In genomic region chr10:121613570-121613969, GRCm38 (mm10) we compare ENCODE assay signal across 9 mouse cellular contexts. TPM values are rescaled to one million over a fixed set of nuclear protein-coding genes. Genes with fewer than 3 reads are reported as not detected.
DNase-seq lines count a peak whose midpoint lies in the region; ATAC-seq lines count a peak whose summit lies in the region.
"Had no signal": no experiment of that assay in that cellular context is flagged by ENCODE, and none has a peak within 500 bp of the region (broad histone marks: within the 10 kb centered on the region; RNA-seq: fewer than 3 reads in every experiment).

No protein-coding gene starts in this region.

- H3K4me1 ChIP-seq in kidney, embryonic 15.5 days, result no peaks in the 10 kb centered on the region
- H3K4me1 ChIP-seq: embryonic facial prominence, embryonic 15.5 days had no signal

- 0 out of 2 replicates have a peak, but pooled peaks have one; percentile 9 for ATAC-seq in kidney, embryonic 15.5 days (replicated peaks; ENCODE audit: low FRiP score)

- 87% methylated on average over 13 of the region's 13 CpGs for WGBS in kidney, embryonic 15.5 days

- no peak overlapping the region for H3K27ac ChIP-seq in kidney, embryonic 15.5 days
- H3K27ac ChIP-seq: embryonic facial prominence, embryonic 15.5 days had no signal

- H3K4me2 ChIP-seq in kidney, embryonic 15.5 days, result no peak overlapping the region
- H3K4me2 ChIP-seq: embryonic facial prominence, embryonic 15.5 days had no signal

- peak; percentile 26 to 61 for DNase-seq in adrenal gland, adult (ENCODE audit: inconsistent age in 2 of 2, low spot score in 1 of 2)
- DNase-seq in adrenal gland, adult 18-20 months (ENCODE audit: low spot score in 2 of 2), result no peak
- DNase-seq in heart, adult 9 months (ENCODE audit: low spot score in 2 of 2), result peak; percentile 67 to 73
- DNase-seq in lung, postnatal 14 days, result peak; percentile 51
- no peak for DNase-seq in thymus, postnatal 36 days
- DNase-seq in right cerebral cortex, postnatal 14 days, result no peak
- no peak for DNase-seq in layer of hippocampus, postnatal 10 days (ENCODE audit: low spot score in 2 of 2)

- H3K9me3 ChIP-seq in kidney, embryonic 15.5 days (replicated peaks), result no peaks in the 10 kb centered on the region
- H3K9me3 ChIP-seq: embryonic facial prominence, embryonic 15.5 days had no signal

- H3K4me3 ChIP-seq in kidney, embryonic 15.5 days (replicated peaks), result no peak overlapping the region
- H3K4me3 ChIP-seq: embryonic facial prominence, embryonic 15.5 days had no signal

- no peaks in the 10 kb centered on the region for H3K27me3 ChIP-seq in kidney, embryonic 15.5 days
- H3K27me3 ChIP-seq: embryonic facial prominence, embryonic 15.5 days had no signal

- H3K9ac ChIP-seq in kidney, embryonic 15.5 days, result no peak overlapping the region
- H3K9ac ChIP-seq: embryonic facial prominence, embryonic 15.5 days had no signal

- peaks cover 95% of the 10 kb centered on the region for H3K36me3 ChIP-seq in kidney, embryonic 15.5 days

RNA-seq across cellular contexts. Expression of gene Xpot, which starts 12.6 kb away (rescaled TPM):
- 10 to 100 TPM; 53.8 to 73.0 TPM for total RNA-seq in adrenal gland, adult 18-20 months (2021)
- 50.8 and 55.9 TPM in 2 replicates for polyA plus RNA-seq in kidney, embryonic 15.5 days (2015; fragmentation: Nextera tagmentation; extraction: Ambion mirVana)
- 10 to 100 TPM; 69.5 to 72.9 TPM for total RNA-seq in layer of hippocampus, postnatal 10 days (2021)

RNA-seq across cellular contexts. Expression of gene Tbk1, which starts 27.0 kb away (rescaled TPM):
- total RNA-seq in adrenal gland, adult 18-20 months (2021), result 10 to 100 TPM; 36.7 to 47.6 TPM
- 31.2 and 31.8 TPM in 2 replicates for polyA plus RNA-seq in kidney, embryonic 15.5 days (2015; fragmentation: Nextera tagmentation; extraction: Ambion mirVana)
- total RNA-seq in layer of hippocampus, postnatal 10 days (2021), result 10 to 100 TPM; 40.9 to 43.7 TPM

RNA-seq across cellular contexts. Expression of gene D930020B18Rik, which starts 27.8 kb away (rescaled TPM):
- total RNA-seq in adrenal gland, adult 18-20 months (2021), result not detected
- 0.19 and 0.42 TPM in 2 replicates for polyA plus RNA-seq in kidney, embryonic 15.5 days (2015; fragmentation: Nextera tagmentation; extraction: Ambion mirVana)
- total RNA-seq in layer of hippocampus, postnatal 10 days (2021), result under 1 TPM; 0.22 to 0.43 TPM

Comparison
In these comparisons a context has a peak if more than half of its experiments do, and no peak if none do; other contexts are left out.
1. DNase-seq: peak in adrenal gland, adult (2 of 2), heart, adult 9 months (2 of 2) and lung, postnatal 14 days (single experiment); none in adrenal gland, adult 18-20 months (0 of 2), thymus, postnatal 36 days (0 of 2), right cerebral cortex, postnatal 14 days (single experiment) and layer of hippocampus, postnatal 10 days (0 of 2).